Comparison of ENCODE assay signal across 12 mouse cellular contexts in the genomic region with DNA sequence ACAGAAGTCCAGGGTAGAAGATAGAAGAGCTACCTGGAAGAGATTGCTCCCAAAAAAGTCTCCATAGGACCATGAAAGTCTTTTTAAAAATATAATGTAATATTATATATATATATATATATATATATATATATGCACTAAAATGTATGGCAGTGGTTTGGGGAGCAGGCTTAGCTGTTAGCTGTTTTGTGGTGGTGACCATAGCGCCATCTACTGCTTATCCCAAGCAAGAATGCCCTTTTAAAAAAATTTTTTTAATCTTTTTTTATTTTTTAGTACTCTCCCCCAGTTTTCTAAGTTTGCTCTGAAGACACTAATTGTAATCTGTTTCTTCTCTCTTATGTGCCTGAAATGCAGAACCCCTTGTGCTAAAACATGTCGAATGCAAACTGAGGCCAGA.
A peak's percentile ranks its signal among the peaks of the same experiment; 100 is the strongest.
DNase-seq lines count a peak whose midpoint lies in the region; ATAC-seq and TF ChIP-seq lines count a peak whose summit lies in the region.
"Had no signal": no experiment of that assay in that cellular context is flagged by ENCODE, and none has a peak within 500 bp of the region (broad histone marks: within the 10 kb centered on the region; RNA-seq: fewer than 3 reads in every experiment).

No protein-coding gene starts in this region.

- H3K9me3 ChIP-seq in forebrain, postnatal 0 days (ENCODE audit: low read length) = no peaks in the 10 kb centered on the region
- H3K9me3 ChIP-seq in forebrain, embryonic 10.5 days = no peaks in the 10 kb centered on the region
- no peaks in the 10 kb centered on the region for H3K9me3 ChIP-seq in limb, embryonic 14.5 days (ENCODE audit: control insufficient read depth, low read length)
- no peaks in the 10 kb centered on the region for H3K9me3 ChIP-seq in limb, embryonic 10.5 days (replicated peaks)
- H3K9me3 ChIP-seq in ES-E14 (ENCODE audit: control insufficient read depth, insufficient read depth, low read depth, low read length) = no peaks in the 10 kb centered on the region

- no peak overlapping the region for H3K4me2 ChIP-seq in forebrain, postnatal 0 days (ENCODE audit: low read depth)
- no peak overlapping the region for H3K4me2 ChIP-seq in limb, embryonic 14.5 days (replicated peaks; ENCODE audit: low read depth, low read length, severe bottlenecking)

- H3K36me3 ChIP-seq in forebrain, postnatal 0 days (ENCODE audit: insufficient read depth) = no peaks in the 10 kb centered on the region
- H3K36me3 ChIP-seq in forebrain, embryonic 10.5 days (replicated peaks) = no peaks in the 10 kb centered on the region
- H3K36me3 ChIP-seq in limb, embryonic 14.5 days (ENCODE audit: control insufficient read depth, insufficient read depth, low read length) = no peaks in the 10 kb centered on the region
- no peaks in the 10 kb centered on the region for H3K36me3 ChIP-seq in limb, embryonic 10.5 days
- no peaks in the 10 kb centered on the region for H3K36me3 ChIP-seq in ES-E14 (ENCODE audit: control insufficient read depth, insufficient read depth, low read length, poor library complexity, severe bottlenecking)

- 0 out of 2 replicates have a peak, but pooled peaks have one; percentile 26 for TF ChIP-seq CTCF in forebrain, postnatal 0 days (IDR thresholded peaks at IDR 0.05; ENCODE audit: low read depth)

- no peak overlapping the region for H3K4me3 ChIP-seq in forebrain, postnatal 0 days (ENCODE audit: low read depth, low read length)
- no peak overlapping the region for H3K4me3 ChIP-seq in forebrain, embryonic 10.5 days
- no peak overlapping the region for H3K4me3 ChIP-seq in limb, embryonic 14.5 days (replicated peaks; ENCODE audit: low read length)
- H3K4me3 ChIP-seq in limb, embryonic 10.5 days = no peak overlapping the region
- H3K4me3 ChIP-seq in ES-E14 (ENCODE audit: insufficient read depth in 1 of 2, low read depth in 1 of 2, low read length in 2 of 2, poor library complexity in 1 of 2, severe bottlenecking in 1 of 2) = no peak overlapping the region
- H3K4me3 ChIP-seq: erythroblast, embryonic 14.5 days had no signal

- WGBS in forebrain, postnatal 0 days = 35% methylated on average over 2 of the region's 2 CpGs
- WGBS in forebrain, embryonic 10.5 days = 33% methylated on average over 2 of the region's 2 CpGs
- WGBS in limb, embryonic 14.5 days = 28% methylated on average over 2 of the region's 2 CpGs
- 35% methylated on average over 2 of the region's 2 CpGs for WGBS in limb, embryonic 10.5 days

- no peaks in the 10 kb centered on the region for H3K27me3 ChIP-seq in forebrain, postnatal 0 days (ENCODE audit: insufficient read depth, low read length)
- peaks cover 3% of the 10 kb centered on the region; the same call in 1 of the 2 replicates for H3K27me3 ChIP-seq in forebrain, embryonic 10.5 days (ENCODE audit: poor library complexity, severe bottlenecking)
- no peaks in the 10 kb centered on the region for H3K27me3 ChIP-seq in limb, embryonic 14.5 days (ENCODE audit: control insufficient read depth, insufficient read depth, low read length)
- H3K27me3 ChIP-seq in limb, embryonic 10.5 days (ENCODE audit: low read depth, poor library complexity, severe bottlenecking) = no peaks in the 10 kb centered on the region

- no peak for DNase-seq in forebrain, postnatal 0 days
- DNase-seq in forebrain, embryonic 10.5 days (ENCODE audit: extremely low spot score, low spot score) = no peak
- DNase-seq in limb, embryonic 14.5 days (ENCODE audit: low spot score) = peak; percentile 54
- no peak for DNase-seq in limb, embryonic 10.5 days (ENCODE audit: low spot score)
- no peak for DNase-seq in ES-E14 (ENCODE audit: low read depth, low spot score)
- peak; percentile 11 for DNase-seq in embryo, embryonic 11.5 days (ENCODE audit: low read depth, low spot score)
- no peak for DNase-seq in frontal cortex, postnatal 14 days (ENCODE audit: low spot score in 2 of 2)
- DNase-seq: cerebellum, adult 11-12 months; gastrocnemius, postnatal 14 days had no signal

- no peak overlapping the region for H3K9ac ChIP-seq in forebrain, postnatal 0 days
- no peak overlapping the region for H3K9ac ChIP-seq in limb, embryonic 14.5 days (ENCODE audit: low read depth, low read length, severe bottlenecking)
- no peak overlapping the region for H3K9ac ChIP-seq in ES-E14 (ENCODE audit: insufficient read depth, low read depth, low read length, poor library complexity, severe bottlenecking)

- H3K27ac ChIP-seq in forebrain, postnatal 0 days (ENCODE audit: low read depth, low read length) = no peak overlapping the region
- no peak overlapping the region for H3K27ac ChIP-seq in forebrain, embryonic 10.5 days
- H3K27ac ChIP-seq in limb, embryonic 14.5 days (replicated peaks; ENCODE audit: low read depth, low read length) = no peak overlapping the region
- no peak overlapping the region for H3K27ac ChIP-seq in limb, embryonic 10.5 days
- H3K27ac ChIP-seq in ES-E14 (ENCODE audit: insufficient read depth, low read depth, low read length, poor library complexity, severe bottlenecking) = no peak overlapping the region

- no peak for TF ChIP-seq POLR2A in limb, embryonic 14.5 days (IDR thresholded peaks at IDR 0.05; ENCODE audit: borderline replicate concordance, extremely low read depth, insufficient read depth, insufficient read length)

- no peaks in the 10 kb centered on the region for H3K4me1 ChIP-seq in forebrain, postnatal 0 days (ENCODE audit: insufficient read depth)
- H3K4me1 ChIP-seq in forebrain, embryonic 10.5 days = peaks cover 9% of the 10 kb centered on the region; the same call in 1 of the 2 replicates
- H3K4me1 ChIP-seq in limb, embryonic 14.5 days (ENCODE audit: control insufficient read depth, insufficient read depth, low read length) = no peaks in the 10 kb centered on the region; the same call in 1 of the 2 replicates
- peaks cover 10% of the 10 kb centered on the region; the same call in 1 of the 2 replicates for H3K4me1 ChIP-seq in limb, embryonic 10.5 days
- no peaks in the 10 kb centered on the region for H3K4me1 ChIP-seq in ES-E14 (ENCODE audit: control insufficient read depth in 2 of 2, insufficient read depth in 2 of 2, low read length in 2 of 2, poor library complexity in 1 of 2)

- in situ Hi-C loops in ES-E14 (cut with MboI; ENCODE audit: low sequenced_read_pairs in 2 of 2, unreplicated experiment in 2 of 2) = no loop called here

- ATAC-seq in forebrain, postnatal 0 days = no peak
- ATAC-seq in limb, embryonic 14.5 days (ENCODE audit: low FRiP score, low read depth) = no peak
- ATAC-seq in erythroid progenitor cell, adult 5-6 weeks (replicated peaks; ENCODE audit: low FRiP score, poor library complexity, severe bottlenecking) = no peak
- ATAC-seq: activated CD4-positive, CD25-positive, alpha-beta regulatory T cell, adult 4 months had no signal

TF ChIP-seq in ES-E14, 5 proteins besides CTCF, POLR2A, EP300 and RAD21:
- TF ChIP-seq CHD2 (IDR thresholded peaks at IDR 0.05; ENCODE audit: low read depth, low read length) (no peak), MAFK (IDR thresholded peaks at IDR 0.05; ENCODE audit: insufficient read depth, low read depth, low read length) (no peak), ZNF384 (IDR thresholded peaks at IDR 0.05; ENCODE audit: low read depth, low read length) (peak; percentile 23; the same call in 1 of the 2 replicates), ZC3H11A (IDR thresholded peaks at IDR 0.05; ENCODE audit: borderline replicate concordance, low read depth, low read length) (no peak), HCFC1 (IDR thresholded peaks at IDR 0.05; ENCODE audit: borderline replicate concordance, insufficient read depth, low read length) (no peak)

Comparison
In these comparisons a context has a peak if more than half of its experiments do, and no peak if none do; other contexts are left out.
1. DNase-seq: peak in limb, embryonic 14.5 days (single experiment) and embryo, embryonic 11.5 days (single experiment); none in forebrain, postnatal 0 days (single experiment), forebrain, embryonic 10.5 days (single experiment), limb, embryonic 10.5 days (single experiment), ES-E14 (single experiment) and frontal cortex, postnatal 14 days (0 of 2).